Comparison of ENCODE assay signal across 10 mouse cellular contexts in genomic region chr1:155040939-155041371, GRCm38 (mm10). TPM values are rescaled to one million over a fixed set of nuclear protein-coding genes. Genes with fewer than 3 reads are reported as not detected.
DNase-seq lines count a peak whose midpoint lies in the region; ATAC-seq lines count a peak whose summit lies in the region.
"Had no signal": no experiment of that assay in that cellular context is flagged by ENCODE, and none has a peak within 500 bp of the region (broad histone marks: within the 10 kb centered on the region; RNA-seq: fewer than 3 reads in every experiment).

No protein-coding gene starts in this region.

- no peak overlapping the region for H3K9ac ChIP-seq in heart, embryonic 15.5 days
- H3K9ac ChIP-seq in neural tube, embryonic 13.5 days = no peak overlapping the region
- H3K9ac ChIP-seq in embryonic facial prominence, embryonic 12.5 days = no peak overlapping the region
- H3K9ac ChIP-seq: forebrain, embryonic 12.5 days had no signal

- DNase-seq in heart, adult 9 months (ENCODE audit: low spot score in 2 of 2) = no peak
- no peak for DNase-seq in neural tube, embryonic 10.5 days (ENCODE audit: extremely low spot score, low spot score)
- no peak for DNase-seq in cerebellum, adult 9-11 months
- no peak for DNase-seq in left cerebral cortex, adult 11 months (ENCODE audit: low spot score)
- DNase-seq: kidney, adult 9 months had no signal

- no peaks in the 10 kb centered on the region for H3K27me3 ChIP-seq in heart, embryonic 15.5 days
- no peaks in the 10 kb centered on the region; the same call in 1 of the 2 replicates for H3K27me3 ChIP-seq in neural tube, embryonic 13.5 days
- H3K27me3 ChIP-seq in embryonic facial prominence, embryonic 12.5 days = no peaks in the 10 kb centered on the region
- H3K27me3 ChIP-seq: forebrain, embryonic 12.5 days had no signal

- no peaks in the 10 kb centered on the region for H3K9me3 ChIP-seq in heart, embryonic 15.5 days (replicated peaks)
- no peaks in the 10 kb centered on the region for H3K9me3 ChIP-seq in neural tube, embryonic 13.5 days
- H3K9me3 ChIP-seq in embryonic facial prominence, embryonic 12.5 days = no peaks in the 10 kb centered on the region
- H3K9me3 ChIP-seq: forebrain, embryonic 12.5 days had no signal

- peaks cover 39% of the 10 kb centered on the region for H3K4me1 ChIP-seq in heart, embryonic 15.5 days (replicated peaks)
- H3K4me1 ChIP-seq in neural tube, embryonic 13.5 days (replicated peaks) = peaks cover 11% of the 10 kb centered on the region; the same call in 1 of the 2 replicates
- H3K4me1 ChIP-seq in embryonic facial prominence, embryonic 12.5 days = peaks cover 16% of the 10 kb centered on the region

- H3K36me3 ChIP-seq in heart, embryonic 15.5 days = no peaks in the 10 kb centered on the region
- no peaks in the 10 kb centered on the region for H3K36me3 ChIP-seq in neural tube, embryonic 13.5 days
- H3K36me3 ChIP-seq in embryonic facial prominence, embryonic 12.5 days = no peaks in the 10 kb centered on the region
- H3K36me3 ChIP-seq: forebrain, embryonic 12.5 days had no signal

- peak overlapping the region; percentile 37 for H3K4me2 ChIP-seq in heart, embryonic 15.5 days
- H3K4me2 ChIP-seq in neural tube, embryonic 13.5 days = no peak overlapping the region
- no peak overlapping the region for H3K4me2 ChIP-seq in embryonic facial prominence, embryonic 12.5 days (replicated peaks)
- H3K4me2 ChIP-seq: forebrain, embryonic 12.5 days had no signal

- 42% methylated on average over 1 of the region's 1 CpGs for WGBS in heart, embryonic 15.5 days
- WGBS in neural tube, embryonic 13.5 days = 74% methylated on average over 1 of the region's 1 CpGs
- WGBS in embryonic facial prominence, embryonic 12.5 days = 53% methylated on average over 1 of the region's 1 CpGs

- peak overlapping the region; percentile 91 for H3K27ac ChIP-seq in heart, embryonic 15.5 days
- H3K27ac ChIP-seq in neural tube, embryonic 13.5 days (replicated peaks) = 0 out of 2 replicates have a peak overlapping the region, but pooled peaks have one; percentile 46
- peak overlapping the region; percentile 58; the same call in 1 of the 2 replicates for H3K27ac ChIP-seq in embryonic facial prominence, embryonic 12.5 days
- H3K27ac ChIP-seq: forebrain, embryonic 12.5 days had no signal

- H3K4me3 ChIP-seq in heart, embryonic 15.5 days = peak overlapping the region; percentile 11
- H3K4me3 ChIP-seq in neural tube, embryonic 13.5 days = no peak overlapping the region
- no peak overlapping the region for H3K4me3 ChIP-seq in embryonic facial prominence, embryonic 12.5 days
- H3K4me3 ChIP-seq: forebrain, embryonic 12.5 days had no signal

- no peak for ATAC-seq in heart, embryonic 15.5 days (replicated peaks; ENCODE audit: insufficient number of reproducible peaks, insufficient read depth, low FRiP score, low read depth)
- no peak for ATAC-seq in neural tube, embryonic 13.5 days (ENCODE audit: low read depth)
- ATAC-seq in embryonic facial prominence, embryonic 12.5 days (ENCODE audit: insufficient number of reproducible peaks, insufficient read depth, low FRiP score, low TSS enrichment) = 0 out of 2 replicates have a peak, but pooled peaks have one; percentile 73
- 0 out of 2 replicates have a peak, but pooled peaks have one; percentile 9 for ATAC-seq in neutrophil, adult 5-6 weeks (ENCODE audit: extremely low read depth, insufficient number of reproducible peaks, low FRiP score, poor library complexity, severe bottlenecking)

RNA-seq across cellular contexts. Expression of gene Ier5, which starts 58.5 kb away (rescaled TPM):
- 5.0 and 5.5 TPM in 2 replicates for polyA plus RNA-seq in heart, embryonic 15.5 days (2015; fragmentation: Nextera tagmentation; extraction: Ambion mirVana)
- 7.5 and 7.9 TPM in 2 replicates for polyA plus RNA-seq in neural tube, embryonic 13.5 days (2015; fragmentation: Nextera tagmentation; extraction: Ambion mirVana)
- polyA plus RNA-seq in embryonic facial prominence, embryonic 12.5 days (2016; fragmentation: Nextera tagmentation; extraction: Ambion mirVana) = 17.3 and 19.9 TPM in 2 replicates
- 273 and 288 TPM in 2 replicates for total RNA-seq in neutrophil, adult 5-6 weeks (2017)

Comparison
In these comparisons a context has a peak if more than half of its experiments do, and no peak if none do; other contexts are left out.
1. ATAC-seq: peak in embryonic facial prominence, embryonic 12.5 days (single experiment) and neutrophil, adult 5-6 weeks (single experiment); none in heart, embryonic 15.5 days (single experiment) and neural tube, embryonic 13.5 days (single experiment).
2. Peak in every context shown above with its lines, with median percentiles within 50 percentile points of each other: H3K27ac ChIP-seq.